ENCODE assay signal across 18 mouse cellular contexts in the genomic region with DNA sequence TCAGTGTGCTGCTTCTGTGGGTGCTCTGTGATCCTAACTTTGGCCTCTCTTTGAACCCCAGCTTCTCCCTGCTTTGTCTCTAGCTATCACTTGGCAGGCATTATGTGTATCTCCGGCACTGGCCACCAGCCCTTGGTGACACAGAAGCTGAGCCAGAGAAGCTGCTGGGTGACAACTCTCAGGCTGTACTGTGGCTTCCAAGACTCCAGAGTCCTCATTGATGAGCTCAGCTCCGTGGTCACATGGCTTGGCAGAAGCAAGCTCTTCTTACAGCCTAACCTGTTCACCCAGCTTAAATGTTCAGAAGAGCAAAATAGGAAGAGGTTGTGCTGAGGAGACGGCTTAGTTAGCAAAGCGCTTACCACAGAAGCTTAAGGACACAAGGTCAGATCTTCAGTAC. TPM values are rescaled to one million over a fixed set of nuclear protein-coding genes. Genes with fewer than 3 reads are reported as not detected.
DNase-seq lines count a peak whose midpoint lies in the region; ATAC-seq and TF ChIP-seq lines count a peak whose summit lies in the region.
"Had no signal": no experiment of that assay in that cellular context is flagged by ENCODE, and none has a peak within 500 bp of the region (broad histone marks: within the 10 kb centered on the region; RNA-seq: fewer than 3 reads in every experiment).

No protein-coding gene starts in this region.

- peak overlapping the region; percentile 72 for H3K27ac ChIP-seq in heart, adult 2 months
- no peak overlapping the region for H3K27ac ChIP-seq in heart, embryonic 11.5 days (ENCODE audit: low read depth, low read length)
- peak overlapping the region; percentile 16; the same call in 1 of the 2 replicates for H3K27ac ChIP-seq in heart, embryonic 13.5 days (replicated peaks)
- H3K27ac ChIP-seq: liver, embryonic 13.5 days had no signal

- no peak overlapping the region for H3K9ac ChIP-seq in heart, adult 2 months (ENCODE audit: low read depth, low read length)
- H3K9ac ChIP-seq in heart, embryonic 11.5 days (ENCODE audit: low read depth, low read length), result no peak overlapping the region
- H3K9ac ChIP-seq in heart, embryonic 13.5 days, result no peak overlapping the region
- H3K9ac ChIP-seq: forebrain, postnatal 0 days; liver, embryonic 13.5 days had no signal

- TF ChIP-seq EP300 in heart, adult 2 months (IDR thresholded peaks at IDR 0.05; ENCODE audit: insufficient read depth, low read depth, low read length), result 0 out of 2 replicates have a peak, but pooled peaks have one; percentile 36

- DNase-seq in cerebellum, postnatal 14 days, result peak; percentile 26 to 41
- no peak for DNase-seq in cerebellum, postnatal 4 days (ENCODE audit: low spot score in 2 of 2)
- peak; percentile 45 to 71 for DNase-seq in heart, adult 2 months
- DNase-seq in Muller cell, postnatal 12 days (ENCODE audit: inconsistent ontology term), result peak; percentile 48
- DNase-seq in kidney, postnatal 36 days, result no peak
- DNase-seq in kidney, adult 9 months, result no peak
- DNase-seq: embryo, embryonic 11 days; forebrain, postnatal 0 days; kidney, adult 18-20 months; kidney, postnatal 25 days; layer of hippocampus, postnatal 36 days; left cerebral cortex, postnatal 4 days; liver, embryonic 13.5 days had no signal

- no peak overlapping the region for H3K4me3 ChIP-seq in heart, adult 2 months
- no peak overlapping the region for H3K4me3 ChIP-seq in heart, embryonic 11.5 days (ENCODE audit: low read depth, low read length)
- no peak overlapping the region for H3K4me3 ChIP-seq in heart, embryonic 13.5 days
- H3K4me3 ChIP-seq: liver, embryonic 13.5 days; megakaryocyte, embryonic 14.5 days had no signal

- H3K36me3 ChIP-seq in heart, adult 2 months (ENCODE audit: control insufficient read depth, insufficient read depth, low read length), result no peaks in the 10 kb centered on the region
- no peaks in the 10 kb centered on the region for H3K36me3 ChIP-seq in heart, embryonic 11.5 days (ENCODE audit: control insufficient read depth, insufficient read depth, low read length)
- no peaks in the 10 kb centered on the region for H3K36me3 ChIP-seq in heart, embryonic 13.5 days
- H3K36me3 ChIP-seq: liver, embryonic 13.5 days had no signal

- no peaks in the 10 kb centered on the region for H3K9me3 ChIP-seq in heart, embryonic 11.5 days (replicated peaks; ENCODE audit: control insufficient read depth, low read length)
- no peaks in the 10 kb centered on the region for H3K9me3 ChIP-seq in heart, embryonic 13.5 days
- H3K9me3 ChIP-seq: liver, embryonic 13.5 days had no signal

- 46% methylated on average over 4 of the region's 4 CpGs for WGBS in heart, adult 2 months
- WGBS in heart, embryonic 11.5 days (ENCODE audit: insufficient replicate concordance), result 83% methylated on average over 4 of the region's 4 CpGs
- 77% methylated on average over 4 of the region's 4 CpGs for WGBS in heart, embryonic 13.5 days

- no peak for TF ChIP-seq CTCF in heart, adult 2 months (IDR thresholded peaks at IDR 0.05)

- ATAC-seq in heart, embryonic 11.5 days (replicated peaks; ENCODE audit: insufficient number of reproducible peaks, low FRiP score, low TSS enrichment), result no peak
- ATAC-seq in heart, embryonic 13.5 days (ENCODE audit: extremely low read depth, insufficient number of reproducible peaks, low FRiP score, low TSS enrichment), result no peak
- ATAC-seq: forebrain, postnatal 0 days; hindbrain, embryonic 16.5 days; Patski had no signal

- no peaks in the 10 kb centered on the region for H3K27me3 ChIP-seq in heart, adult 2 months (ENCODE audit: control insufficient read depth, insufficient read depth, low read length)
- H3K27me3 ChIP-seq in heart, embryonic 11.5 days (ENCODE audit: control insufficient read depth, insufficient read depth, low read length), result no peaks in the 10 kb centered on the region
- H3K27me3 ChIP-seq in heart, embryonic 13.5 days (replicated peaks), result no peaks in the 10 kb centered on the region
- H3K27me3 ChIP-seq: liver, embryonic 13.5 days had no signal

- peaks cover 18% of the 10 kb centered on the region for H3K4me1 ChIP-seq in heart, adult 2 months (ENCODE audit: control insufficient read depth, insufficient read depth, low read length)
- H3K4me1 ChIP-seq in heart, embryonic 11.5 days (ENCODE audit: control insufficient read depth, insufficient read depth, low read length), result peaks cover 23% of the 10 kb centered on the region
- H3K4me1 ChIP-seq in heart, embryonic 13.5 days, result peaks cover 55% of the 10 kb centered on the region
- H3K4me1 ChIP-seq: liver, embryonic 13.5 days had no signal

- no peak for TF ChIP-seq POLR2A in heart, adult 2 months (IDR thresholded peaks at IDR 0.05; ENCODE audit: insufficient read depth, low read depth, low read length)

- intact Hi-C loops in heart, adult 2 months (cut with DNase I), result loop anchor here (5.0 kb wide), 1 partner anchor 101 kb away; no protein-coding TSS in a partner anchor

- no peaks in the 10 kb centered on the region for H3K79me2 ChIP-seq in heart, adult 2 months (replicated peaks; ENCODE audit: control insufficient read depth, insufficient read depth, low read length)

- no peak overlapping the region for H3K4me2 ChIP-seq in heart, embryonic 11.5 days
- no peak overlapping the region for H3K4me2 ChIP-seq in heart, embryonic 13.5 days
- H3K4me2 ChIP-seq: liver, embryonic 13.5 days had no signal

RNA-seq across cellular contexts. Expression of a gene that starts 45.5 kb away (rescaled TPM):
- 10 to 100 TPM; 18.0 to 28.4 TPM for total RNA-seq in heart, adult 2 months (2021)
- polyA plus RNA-seq in heart, adult 2 months (2012; rRNA removed), result 18.3 and 20.5 TPM in 2 replicates
- polyA plus RNA-seq in heart, embryonic 11.5 days (2014; fragmentation: Nextera tagmentation; extraction: Ambion mirVana), result 1.5 and 1.8 TPM in 2 replicates
- 2.9 and 3.0 TPM in 2 replicates for polyA plus RNA-seq in heart, embryonic 13.5 days (2015; fragmentation: Nextera tagmentation; extraction: Ambion mirVana)
- polyA plus RNA-seq: Patski had no signal

Comparison
In these comparisons a context has a peak if more than half of its experiments do, and no peak if none do; other contexts are left out.
1. DNase-seq: peak in cerebellum, postnatal 14 days (2 of 2), heart, adult 2 months (2 of 2) and Muller cell, postnatal 12 days (single experiment); none in cerebellum, postnatal 4 days (0 of 2), kidney, postnatal 36 days (0 of 2) and kidney, adult 9 months (single experiment).